Mouse (Mus musculus): ENCODE measurements around the gene Itk. TPM values are rescaled to one million over a fixed set of nuclear protein-coding genes. Genes with fewer than 3 reads are reported as not detected.
A peak's percentile ranks its signal among the peaks of the same experiment; 100 is the strongest.

Itk gene
- polyA plus RNA-seq, 1 experiment from 2014 or later, result 0.03 TPM

DNA sequence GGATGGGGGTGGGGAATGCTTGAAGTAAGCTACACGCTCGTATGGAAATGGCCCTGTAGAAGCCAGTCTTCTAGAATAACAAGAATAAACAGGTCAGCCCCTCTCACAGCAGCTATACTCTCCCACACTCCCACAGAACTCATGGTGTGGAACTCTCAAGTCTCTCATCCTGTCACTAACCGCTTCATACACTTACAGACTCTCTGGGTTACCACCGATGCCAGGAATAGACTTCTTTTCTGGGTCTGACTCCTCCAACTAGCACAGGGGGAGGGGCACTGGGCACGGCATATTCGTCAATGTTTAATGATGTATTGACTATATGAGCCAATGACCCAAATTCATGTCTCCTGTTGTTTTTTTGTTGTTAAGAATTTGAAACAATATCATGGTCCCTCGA is 82.5 kb downstream of the Itk start:
- in situ Hi-C loops (cut with MboI; ENCODE audit: low pct_unique_long_range_greater_than_20kb), result no loop called here
- DNase-seq (ENCODE audit: low read depth, low spot score) (no peak), ATAC-seq (no peak)
- ChIA-PET POLR2A (no interaction called here), CTCF (interaction anchor here (1.6 kb wide), 1 partner anchor 124 kb away, joined by 4 read pairs; no protein-coding TSS in a partner anchor)
- TF ChIP-seq CTCF (IDR thresholded peaks at IDR 0.05), result no peak
- H3K27me3 ChIP-seq, result no peaks in the 10 kb centered on the region

- DNase-seq (ENCODE audit: low read depth, low spot score), result no peak
- CTCF ChIA-PET, result interaction anchor here (1.6 kb wide), 1 partner anchor 125 kb away, joined by 4 read pairs; no protein-coding TSS in a partner anchor
- TF ChIP-seq CTCF (IDR thresholded peaks at IDR 0.05), result no peak
- H3K27me3 ChIP-seq, result no peaks in the 10 kb centered on the region
- POLR2A ChIA-PET, result no interaction called here
- ATAC-seq, result no peak
- in situ Hi-C loops (cut with MboI; ENCODE audit: low pct_unique_long_range_greater_than_20kb), result no loop called here
These were observed 83.3 kb downstream of the Itk start for GRCm38 (mm10) chr11:46305881-46306520.

GRCm38 (mm10) chr11:46304864-46305710 is 84.2 kb downstream of the Itk start:
- in situ Hi-C loops (cut with MboI; ENCODE audit: low pct_unique_long_range_greater_than_20kb), result no loop called here
- ChIA-PET POLR2A (no interaction called here), CTCF (no interaction called here)
- no peak for DNase-seq (ENCODE audit: low read depth, low spot score)
- no peak for ATAC-seq
- no peak for TF ChIP-seq CTCF (IDR thresholded peaks at IDR 0.05)
- no peaks in the 10 kb centered on the region for H3K27me3 ChIP-seq

DNA sequence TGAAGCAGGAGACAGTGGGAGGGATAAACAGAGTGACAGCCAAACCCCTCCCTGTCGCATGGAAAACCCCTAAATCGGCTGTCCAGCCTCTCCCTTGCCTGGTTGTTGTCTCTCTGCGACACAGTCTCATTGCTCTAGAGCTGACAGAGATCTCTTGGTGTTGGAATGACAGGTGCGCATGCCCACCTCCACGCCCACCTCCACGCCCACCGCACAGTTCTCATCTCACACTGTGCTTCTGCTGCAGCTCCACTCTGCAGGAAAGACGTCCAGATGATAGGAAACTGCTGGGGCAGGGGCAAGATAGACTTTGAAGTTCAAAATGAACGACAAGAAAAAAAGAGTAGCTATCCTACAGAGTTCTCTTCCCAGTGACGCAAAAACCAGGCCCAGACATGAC is 85.2 kb downstream of the Itk start:
- in situ Hi-C loops (cut with MboI; ENCODE audit: low pct_unique_long_range_greater_than_20kb), result no loop called here
- POLR2A ChIA-PET, result interaction anchor here (0.6 kb wide), 1 partner anchor 9 kb away, joined by 3 read pairs; no protein-coding TSS in a partner anchor
- no peaks in the 10 kb centered on the region for H3K27me3 ChIP-seq
- CTCF ChIA-PET, result no interaction called here
- ATAC-seq (no peak), DNase-seq (ENCODE audit: low read depth, low spot score) (no peak)
- no peak for TF ChIP-seq CTCF (IDR thresholded peaks at IDR 0.05)

- DNase-seq (ENCODE audit: low read depth, low spot score), result no peak
- ChIA-PET CTCF (no interaction called here), POLR2A (no interaction called here)
- in situ Hi-C loops (cut with MboI; ENCODE audit: low pct_unique_long_range_greater_than_20kb), result no loop called here
- TF ChIP-seq CTCF (IDR thresholded peaks at IDR 0.05), result no peak
- no peaks in the 10 kb centered on the region for H3K27me3 ChIP-seq
- ATAC-seq, result no peak
These were observed 86.8 kb downstream of the Itk start for GRCm38 (mm10) chr11:46302471-46302870.

DNA sequence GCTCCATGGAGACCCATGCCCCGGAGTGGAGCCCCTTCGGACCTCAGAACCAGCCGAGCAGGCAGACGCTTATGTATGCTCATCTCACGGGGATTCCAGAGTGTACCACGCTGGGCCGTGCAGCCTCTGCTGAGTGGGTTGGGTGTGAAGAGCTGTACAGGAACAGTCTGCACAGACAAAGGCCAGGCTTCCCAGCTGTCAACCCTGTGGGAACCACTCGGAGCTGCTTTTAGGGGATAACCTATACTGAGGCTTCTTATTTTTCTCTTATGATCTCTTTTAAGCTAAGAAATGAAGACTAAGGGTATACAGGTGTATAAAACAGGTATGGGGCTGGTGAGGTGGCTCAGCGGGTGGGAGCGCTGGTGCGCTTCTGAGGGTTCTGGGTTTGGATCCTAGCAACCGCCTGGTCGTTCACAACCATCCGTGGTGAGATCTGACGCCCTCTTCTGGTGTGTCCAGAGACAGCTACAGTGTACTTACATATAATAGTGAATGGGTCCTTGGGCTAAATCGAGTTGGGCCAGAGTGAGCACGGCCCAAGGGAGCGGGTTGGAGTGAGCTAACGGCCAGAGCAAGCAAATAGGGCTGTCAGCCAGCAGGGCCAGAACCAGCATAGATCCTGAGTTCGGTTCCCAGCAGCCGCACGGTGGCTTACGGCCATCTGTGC is 87.6 kb downstream of the Itk start:
- POLR2A ChIA-PET, result no interaction called here
- H3K27me3 ChIP-seq, result no peaks in the 10 kb centered on the region
- ATAC-seq, result no peak
- DNase-seq (ENCODE audit: low read depth, low spot score), result no peak
- no peak for TF ChIP-seq CTCF (IDR thresholded peaks at IDR 0.05)
- in situ Hi-C loops (cut with MboI; ENCODE audit: low pct_unique_long_range_greater_than_20kb), result no loop called here
- CTCF ChIA-PET, result no interaction called here

DNA sequence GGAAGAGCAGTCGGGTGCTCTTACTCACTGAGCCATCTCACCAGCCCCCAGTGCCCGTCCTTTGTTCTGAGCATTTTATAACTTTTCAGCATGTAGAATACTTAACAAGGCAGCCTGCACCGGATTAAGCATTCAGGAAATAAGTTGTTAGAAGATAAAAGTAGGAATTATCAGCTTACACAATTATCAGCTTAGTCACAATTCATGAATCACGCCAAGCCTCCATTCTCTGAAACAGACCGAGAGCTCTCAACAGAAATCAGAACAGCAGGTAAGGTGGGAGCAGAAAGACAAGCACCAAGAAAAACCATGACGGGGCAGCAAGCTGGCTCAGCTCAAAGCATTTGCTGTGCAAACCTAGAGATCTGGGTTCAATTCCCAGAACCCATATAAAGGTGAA is 89.4 kb downstream of the Itk start:
- in situ Hi-C loops (cut with MboI; ENCODE audit: low pct_unique_long_range_greater_than_20kb), result no loop called here
- ATAC-seq (no peak), DNase-seq (ENCODE audit: low read depth, low spot score) (no peak)
- H3K27me3 ChIP-seq, result no peaks in the 10 kb centered on the region
- CTCF ChIA-PET, result interaction anchor here (1.1 to 1.6 kb wide), 2 partner anchors 9 to 10 kb away, joined by 3 read pairs; no protein-coding TSS in a partner anchor
- POLR2A ChIA-PET, result no interaction called here
- TF ChIP-seq CTCF (IDR thresholded peaks at IDR 0.05), result no peak

DNA sequence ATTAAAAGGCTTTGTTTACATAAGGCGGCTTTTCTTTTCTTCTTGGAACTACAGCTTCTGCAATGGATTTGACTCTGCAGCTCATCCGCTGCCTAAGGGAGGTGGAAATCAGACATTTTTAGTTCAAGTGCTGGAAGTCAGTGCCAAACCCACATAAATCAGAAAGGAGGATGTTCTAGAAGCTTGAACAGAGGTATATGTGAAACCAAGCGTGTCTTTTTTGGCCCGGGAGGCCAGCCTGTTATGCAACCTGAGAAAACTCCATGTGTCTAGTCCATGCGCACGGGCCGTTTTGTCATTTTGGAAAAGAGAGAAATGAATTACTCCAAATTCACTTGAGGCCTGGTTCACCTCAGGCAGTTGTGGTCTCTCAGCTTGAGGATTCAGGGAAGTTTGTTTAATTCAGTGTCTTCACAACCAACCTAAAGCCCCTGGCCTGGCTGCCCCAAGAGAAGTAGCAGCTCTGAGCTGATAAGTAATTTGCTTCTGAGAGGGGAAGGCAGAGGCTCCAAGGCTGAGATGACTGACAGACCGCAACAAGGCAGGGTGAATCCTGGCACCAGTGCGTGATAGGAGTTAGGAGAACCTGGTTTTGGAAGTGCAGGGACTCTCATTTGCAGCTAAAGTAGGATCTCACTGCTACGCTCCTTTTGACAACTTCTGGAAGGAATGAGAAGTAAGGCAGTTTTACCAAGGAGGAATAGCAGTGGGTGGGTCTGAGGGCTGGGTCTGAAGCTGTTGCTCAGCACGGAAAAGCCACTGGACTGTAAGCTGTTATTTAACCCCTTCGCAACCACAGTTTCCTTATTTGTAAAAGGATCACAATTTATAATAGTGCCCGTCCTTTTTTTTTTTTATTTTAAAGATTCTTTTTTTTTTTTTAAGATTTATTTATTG is 90.2 kb downstream of the Itk start:
- POLR2A ChIA-PET, result interaction anchor here (0.6 to 0.9 kb wide), 2 partner anchors 11 to 12 kb away, joined by 3 read pairs; no protein-coding TSS in a partner anchor
- CTCF ChIA-PET, result interaction anchor here (1.6 kb wide), 1 partner anchor 8 kb away, joined by 3 read pairs; no protein-coding TSS in a partner anchor
- in situ Hi-C loops (cut with MboI; ENCODE audit: low pct_unique_long_range_greater_than_20kb), result no loop called here

DNA sequence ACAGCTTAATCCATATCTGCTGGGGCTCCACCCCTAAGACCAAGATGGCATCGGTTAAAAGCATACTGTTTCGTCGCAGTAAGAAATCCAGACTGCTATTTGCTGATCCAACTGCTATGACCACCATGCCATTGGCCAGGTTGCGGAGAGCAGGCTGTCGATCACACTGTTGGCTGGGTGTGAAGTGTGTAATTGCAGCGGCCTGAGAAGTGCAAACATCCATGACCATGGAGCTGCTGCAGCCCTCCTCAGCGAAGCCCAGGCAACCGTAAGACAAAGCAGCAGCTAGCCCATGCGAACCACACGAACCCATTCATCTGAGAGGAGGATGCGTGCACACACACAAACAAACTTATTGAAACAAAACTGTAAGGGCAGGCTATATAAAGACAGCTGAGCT is 94.9 kb downstream of the Itk start:
- DNase-seq (ENCODE audit: low read depth, low spot score), result no peak
- ChIA-PET CTCF (no interaction called here), POLR2A (no interaction called here)
- H3K27me3 ChIP-seq, result no peaks in the 10 kb centered on the region
- no peak for TF ChIP-seq CTCF (IDR thresholded peaks at IDR 0.05)
- in situ Hi-C loops (cut with MboI; ENCODE audit: low pct_unique_long_range_greater_than_20kb), result no loop called here
- no peak for ATAC-seq

More for the DNA sequence above, 90.2 kb downstream of the Itk start:
- no peak for TF ChIP-seq CTCF (IDR thresholded peaks at IDR 0.05)
- ATAC-seq (peak; percentile 56), DNase-seq (ENCODE audit: low read depth, low spot score) (peak; percentile 47)
- H3K27me3 ChIP-seq, result no peaks in the 10 kb centered on the region

DNA sequence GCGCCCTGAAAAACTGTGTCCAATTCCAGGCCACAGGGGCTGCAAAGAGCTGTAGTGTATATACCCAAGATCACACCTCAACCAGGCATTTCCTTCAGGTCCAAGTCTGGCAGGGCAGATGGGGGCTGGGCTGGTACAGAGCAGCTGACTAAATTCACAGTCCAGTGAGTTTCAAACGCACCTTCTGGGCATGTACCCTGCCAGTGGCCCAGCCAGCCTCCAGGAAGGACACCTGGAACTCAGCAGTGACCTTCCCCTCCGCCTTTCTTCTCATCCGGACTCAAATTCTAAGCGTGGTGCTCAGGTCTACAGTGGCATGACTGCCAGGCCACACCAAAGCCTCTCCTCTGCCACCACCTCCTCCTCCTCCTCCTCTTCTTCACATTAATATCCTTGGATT is 95.8 kb downstream of the Itk start:
- TF ChIP-seq CTCF (IDR thresholded peaks at IDR 0.05), result no peak
- ATAC-seq (no peak), DNase-seq (ENCODE audit: low read depth, low spot score) (no peak)
- in situ Hi-C loops (cut with MboI; ENCODE audit: low pct_unique_long_range_greater_than_20kb), result no loop called here
- ChIA-PET POLR2A (no interaction called here), CTCF (interaction anchor here (1.5 kb wide), 1 partner anchor 10 kb away, joined by 4 read pairs; no protein-coding TSS in a partner anchor)
- no peaks in the 10 kb centered on the region for H3K27me3 ChIP-seq
